Mouse (Mus musculus) heart, adult 2 months (tissue): ENCODE data around the gene C130074G19Rik.

Experiments used
- CTCF ChIP-seq: fragments of 200-600 bp; IDR thresholded peaks from 2 replicates; pipeline ENCODE4 v1.8.1; 2022; ENCODE audit warnings: antibody characterized with exemption, mild to moderate bottlenecking, moderate library complexity
- EP300 ChIP-seq: fragments of 200-500 bp; IDR thresholded peaks from 2 replicates; pipeline ENCODE4 v1.6.1; 2011; ENCODE audit warnings: low read depth, low read length, control low read depth; ENCODE audit not compliant: insufficient read depth
- POLR2A ChIP-seq: fragments of 200-500 bp; IDR thresholded peaks from 2 replicates; pipeline ENCODE4 v1.6.1; 2011; ENCODE audit warnings: mild to moderate bottlenecking, low read depth, low read length, control low read depth; ENCODE audit not compliant: insufficient read depth

DNA sequence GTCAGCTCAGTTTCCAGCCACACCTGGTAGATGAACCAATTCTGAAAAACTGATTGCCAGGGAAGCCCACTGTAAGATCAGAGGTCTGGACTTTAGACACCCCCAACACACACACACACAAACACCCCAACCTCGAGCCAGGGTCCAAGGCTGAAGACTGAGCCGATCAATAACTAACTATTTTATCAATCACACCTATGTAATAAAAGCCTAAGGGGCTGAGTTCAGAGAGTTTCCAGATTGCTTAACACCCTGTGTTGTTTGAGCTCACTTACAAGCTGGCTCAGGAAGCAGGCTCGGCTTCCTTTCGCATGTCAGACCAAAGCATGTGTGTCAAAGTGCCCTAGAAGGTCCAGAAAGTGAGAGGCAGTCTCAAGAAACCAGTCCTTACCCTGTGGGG lies 45.4 kb downstream of the C130074G19Rik start:
- TF ChIP-seq CTCF (no peak), POLR2A (no peak), EP300 (no peak)
